Mouse (Mus musculus) brain, embryonic 14.5 days (tissue): ENCODE data around the gene Chst15. TPM values are rescaled to one million over a fixed set of nuclear protein-coding genes. Genes with fewer than 3 reads are reported as not detected.

Experiments used
- DNase-seq: peaks from one replicate; pipeline ENCODE4 v3.0.0-alpha.2; 2011; ENCODE audit warnings: low read depth
- CTCF ChIP-seq: fragments of 200-500 bp; IDR thresholded peaks from 2 replicates; pipeline ENCODE4 v1.5.1; 2012; ENCODE audit warnings: inconsistent platforms, mild to moderate bottlenecking, moderate library complexity, borderline replicate concordance; ENCODE audit not compliant: insufficient read depth, insufficient read length; ENCODE audit errors: extremely low read depth
- POLR2A ChIP-seq: fragments of 200-500 bp; IDR thresholded peaks from 2 replicates; pipeline ENCODE4 v1.6.1; 2012; ENCODE audit warnings: mild to moderate bottlenecking, inconsistent platforms, borderline replicate concordance; ENCODE audit not compliant: poor library complexity, insufficient read depth, insufficient read length, severe bottlenecking; ENCODE audit errors: extremely low read depth
- polyA plus RNA-seq: library from polyadenylated mRNA; depleted of rRNA; stranded (reverse); fragments of >200 nt; gene quantifications from 2 replicates; pipeline ENCODE4 v1.2.3, GENCODE M21; 2012

The Chst15 gene
- polyA plus RNA-seq, 1 experiment = 14.4 TPM

DNA sequence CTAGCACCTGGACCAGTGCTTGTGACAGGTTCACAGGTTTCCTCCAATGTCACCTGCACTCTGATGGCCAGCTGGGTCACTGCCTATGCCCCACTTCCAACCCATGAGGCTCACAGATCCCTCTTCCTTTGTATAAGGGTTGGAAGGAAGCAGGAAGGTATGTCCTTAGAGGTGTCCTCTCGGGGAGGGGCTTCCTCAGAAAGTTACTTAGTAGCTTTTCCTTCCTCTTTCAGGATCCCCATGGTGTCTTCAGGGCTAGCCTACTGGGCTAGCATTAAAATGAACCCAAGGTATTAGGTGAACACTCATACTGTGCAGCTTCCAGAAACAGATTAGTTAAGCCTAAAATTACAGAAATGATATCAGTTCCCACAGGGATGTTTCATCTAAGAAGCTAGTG lies 16.1 kb upstream of the Chst15 start:
- TF ChIP-seq CTCF (no peak), POLR2A (no peak)
- DNase-seq = no peak

DNA sequence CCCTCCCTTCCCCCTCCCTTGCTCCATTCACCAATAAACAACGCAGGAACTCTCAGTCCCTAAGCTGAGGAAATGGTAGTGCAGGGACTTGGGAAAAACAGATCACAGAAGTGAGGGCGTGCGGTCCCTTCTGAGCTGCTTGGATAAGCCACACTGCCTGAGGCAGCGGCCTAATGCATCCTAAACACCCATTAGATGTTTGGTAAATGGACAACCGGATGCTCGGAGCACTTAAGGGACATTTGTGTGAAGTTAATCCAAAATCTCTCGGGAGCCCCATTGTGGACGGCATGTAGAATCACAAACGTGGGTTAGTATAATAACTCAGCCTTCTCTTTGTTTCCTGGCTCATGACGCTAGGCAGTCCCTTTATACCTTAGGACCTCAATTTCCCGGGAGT lies 15.1 kb upstream of the Chst15 start:
- TF ChIP-seq POLR2A = no peak
- TF ChIP-seq CTCF = no peak
- peak; percentile 59 for DNase-seq

DNA sequence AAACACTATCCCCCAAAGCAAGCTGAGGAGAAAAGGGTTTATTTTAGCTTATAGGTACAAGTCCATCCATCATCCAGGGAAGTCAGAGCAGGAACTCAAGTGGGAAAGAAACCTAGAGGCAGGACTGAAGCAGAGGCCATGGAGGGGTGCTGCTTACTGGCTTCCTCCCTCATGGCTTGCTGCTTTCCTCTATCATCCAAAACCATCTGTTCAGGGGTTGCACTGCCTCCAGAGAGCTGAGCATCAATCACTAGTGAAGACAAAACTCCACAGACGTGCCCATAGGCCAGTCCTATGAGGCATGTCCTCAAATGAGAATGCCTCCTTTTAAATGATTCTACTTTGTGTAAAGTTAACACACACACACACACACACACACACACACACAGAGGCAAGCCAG lies 13.2 kb upstream of the Chst15 start:
- no peak for DNase-seq
- TF ChIP-seq CTCF (no peak), POLR2A (no peak)

DNA sequence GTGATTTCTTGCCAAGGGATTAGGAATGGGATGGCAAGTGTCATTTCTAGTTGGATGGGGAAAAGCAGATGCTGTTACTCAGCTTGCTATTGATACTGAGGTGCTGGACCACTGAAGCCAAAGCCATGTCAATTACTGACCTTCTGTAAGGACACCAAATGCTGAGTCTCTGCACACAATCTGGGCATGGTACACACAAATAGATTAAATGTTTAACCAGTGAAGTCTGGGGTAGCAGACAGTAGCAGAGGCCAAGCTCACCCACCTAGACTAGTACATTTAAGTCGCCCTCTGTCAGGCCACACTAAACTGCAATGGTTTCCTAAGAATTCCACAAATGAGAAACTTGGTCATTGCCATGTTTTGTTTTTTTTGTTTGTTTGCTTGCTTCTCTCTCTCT lies 11.6 kb upstream of the Chst15 start:
- TF ChIP-seq POLR2A (no peak), CTCF (no peak)
- no peak for DNase-seq

DNA sequence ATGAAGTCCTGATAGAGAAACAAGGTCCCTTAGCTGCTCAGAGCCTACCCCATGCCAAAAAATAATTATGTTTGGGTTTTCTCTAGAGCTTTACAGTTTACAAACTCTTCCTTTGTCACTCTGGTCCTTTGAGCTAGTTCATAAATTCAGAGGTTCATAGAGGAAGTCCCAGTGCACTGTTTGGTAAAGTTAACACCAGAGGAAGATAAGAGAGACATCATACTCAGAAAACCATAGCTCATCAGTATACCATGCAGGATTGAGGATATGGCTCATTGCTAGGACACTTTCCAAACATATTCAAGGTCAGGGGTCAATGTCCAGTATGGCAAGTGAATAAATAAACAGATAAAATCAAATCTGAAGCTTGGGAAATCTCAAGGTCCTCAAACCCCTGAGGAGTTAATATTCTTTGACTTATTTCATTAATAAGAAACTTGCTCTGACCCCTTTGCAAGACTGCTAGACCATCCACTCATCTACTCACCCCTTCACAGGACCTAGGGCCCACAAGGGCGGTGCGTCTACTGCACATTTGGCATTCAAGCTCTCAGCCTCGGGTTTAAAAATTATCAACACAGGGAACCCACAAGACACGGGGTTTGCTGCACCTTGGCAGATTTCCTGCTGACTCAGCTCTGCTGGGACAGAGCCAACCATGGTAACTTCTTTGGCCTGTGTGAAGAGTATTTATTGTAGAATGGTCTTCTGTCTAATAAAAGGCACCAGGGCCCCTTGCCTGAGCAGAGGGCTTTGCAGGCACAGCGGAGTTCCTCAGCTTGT lies 8.7 kb upstream of the Chst15 start:
- DNase-seq = peak; percentile 56
- TF ChIP-seq CTCF = no peak
- no peak for TF ChIP-seq POLR2A

DNA sequence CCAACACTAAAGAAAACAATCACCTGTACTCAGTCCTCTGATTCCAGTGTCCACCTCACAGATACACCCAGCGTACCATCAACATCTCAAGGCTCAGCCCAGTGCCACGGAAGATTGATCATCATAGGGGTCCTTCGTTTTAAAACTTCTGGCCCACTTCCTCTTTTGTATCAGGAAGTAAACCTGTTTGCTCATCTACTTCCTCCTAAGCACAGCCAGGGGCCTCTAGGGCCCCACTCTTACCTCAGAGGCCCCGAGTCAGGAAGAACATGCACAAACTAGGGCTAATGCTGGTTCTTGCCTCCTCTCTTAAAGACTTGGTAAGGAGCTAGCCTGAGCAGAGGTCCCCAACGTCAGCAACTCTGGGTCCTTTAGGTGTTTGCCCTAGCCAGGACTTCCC lies 6.4 kb upstream of the Chst15 start:
- TF ChIP-seq POLR2A (no peak), CTCF (no peak)
- DNase-seq = no peak

DNA sequence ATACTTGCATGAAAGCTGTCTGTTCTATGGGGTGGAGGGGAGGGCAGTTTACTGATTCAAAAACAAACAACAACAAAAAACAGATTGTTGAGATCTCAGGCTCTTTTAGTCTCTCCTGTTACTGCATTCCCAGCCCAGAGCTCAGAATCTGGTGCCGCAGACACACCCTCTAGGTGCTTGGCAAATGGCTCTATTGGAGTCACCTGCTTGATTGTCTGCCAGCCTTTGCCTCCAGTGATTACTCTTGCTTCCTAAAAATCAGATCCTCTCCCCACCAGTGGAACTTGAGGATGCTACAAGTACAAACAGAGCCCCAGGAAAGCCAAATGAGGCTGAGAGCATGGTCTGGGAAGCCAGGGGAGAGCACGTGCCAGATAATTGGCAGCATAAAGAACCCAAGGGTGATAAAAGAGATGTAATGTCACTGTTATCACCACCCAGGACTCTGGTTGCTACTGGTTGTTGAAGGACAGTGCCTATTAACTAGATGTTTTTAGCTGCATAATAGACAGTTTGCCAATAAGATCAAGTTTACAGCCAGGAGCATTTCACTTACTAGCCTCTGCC lies 4.4 kb upstream of the Chst15 start:
- no peak for DNase-seq
- TF ChIP-seq POLR2A (no peak), CTCF (no peak)

DNA sequence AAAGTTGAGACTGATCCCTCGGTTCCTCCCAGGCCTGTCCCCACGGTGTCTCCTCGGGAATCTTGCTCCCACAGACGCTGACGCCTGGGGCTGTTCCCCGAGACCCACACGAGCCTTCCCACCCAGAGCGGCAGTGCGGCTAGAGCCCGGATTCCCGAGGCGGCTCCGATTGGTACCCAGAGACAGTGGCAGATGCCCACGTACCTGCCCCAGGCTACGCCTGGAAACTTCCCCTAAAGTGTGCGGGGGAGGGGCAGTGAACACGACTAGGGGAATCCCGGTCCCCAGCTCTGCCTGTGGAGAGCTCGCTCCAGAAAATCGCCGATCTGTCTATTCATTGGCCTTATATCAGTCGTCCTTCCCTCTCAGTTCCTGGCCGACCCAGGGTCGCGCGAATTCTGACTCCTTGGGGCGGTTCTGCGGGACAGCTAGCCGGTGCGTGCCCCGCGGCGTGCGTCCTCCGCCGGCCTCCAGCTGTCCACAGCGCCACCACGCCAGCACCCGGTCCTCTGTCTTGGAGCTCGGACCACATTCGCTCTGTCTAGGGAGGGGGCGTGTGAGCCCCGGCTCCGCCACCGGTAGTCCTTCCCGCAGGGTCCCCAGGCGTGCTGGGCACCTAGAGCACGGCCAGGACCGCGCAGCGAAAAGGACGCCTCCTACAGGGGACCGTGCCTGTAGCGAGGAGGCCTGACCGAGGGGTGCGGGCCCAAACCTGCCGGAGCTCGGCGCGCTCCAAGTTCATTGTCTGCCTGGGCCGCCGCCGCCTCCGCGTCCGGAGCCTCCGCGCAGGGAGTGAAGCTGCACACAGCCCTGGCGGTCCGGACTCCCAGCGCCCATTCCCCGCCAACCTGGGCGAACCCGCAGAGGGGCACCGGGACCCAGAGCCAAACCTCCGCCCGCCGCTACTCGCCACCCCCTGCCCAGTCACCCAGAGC lies 660 bp downstream of the Chst15 start:
- TF ChIP-seq CTCF (peak; percentile 18; the same call in 1 of the 2 replicates), POLR2A (no peak; the same call in 1 of the 2 replicates)
- peak; percentile 72 for DNase-seq

DNA sequence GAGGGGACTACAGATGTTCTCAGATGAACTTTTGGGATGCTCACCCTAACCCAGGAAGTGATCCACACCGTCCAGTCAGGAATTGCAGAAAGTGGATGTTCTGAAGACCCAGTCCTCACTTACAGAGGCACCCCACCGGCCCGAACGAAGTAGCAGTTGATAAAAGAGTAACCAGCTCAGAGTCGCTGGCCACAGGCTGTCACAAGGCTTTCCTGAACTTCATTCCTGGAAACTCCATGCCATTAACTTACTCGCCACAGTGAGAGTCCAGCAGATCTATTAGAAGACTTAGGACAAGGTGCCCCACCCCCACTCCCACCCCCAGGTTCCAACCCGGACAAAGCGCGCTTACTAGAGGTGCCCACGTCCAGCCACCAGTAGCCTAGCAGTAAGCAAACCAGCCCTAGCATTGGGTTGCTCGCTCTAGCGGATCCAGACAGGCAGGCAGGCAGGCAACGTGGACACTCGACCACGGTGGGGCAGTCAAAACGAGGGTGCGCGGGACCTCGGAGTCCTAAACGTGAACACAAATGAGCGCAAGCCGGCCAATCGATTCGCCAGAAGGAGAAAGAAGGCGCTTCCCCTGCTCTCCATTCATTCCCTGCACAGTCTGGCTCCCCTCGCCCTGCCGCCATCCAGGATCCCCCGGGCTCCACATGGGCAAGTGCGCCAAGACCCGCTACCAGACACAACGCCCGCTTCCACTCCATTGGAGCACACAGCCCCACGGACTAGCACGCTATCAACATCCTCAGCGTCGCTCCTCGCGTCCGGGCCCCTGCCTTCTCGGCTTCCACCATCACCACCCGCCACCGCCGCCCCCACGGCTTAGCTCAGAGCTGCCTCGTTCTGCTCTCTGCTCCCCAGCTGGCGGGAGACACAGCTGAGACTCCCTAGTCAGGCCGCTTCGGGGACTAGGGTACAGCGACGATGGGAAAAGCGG lies 1.6 kb downstream of the Chst15 start:
- peak; percentile 93 for DNase-seq
- TF ChIP-seq CTCF = peak; percentile 63
- TF ChIP-seq POLR2A = 0 out of 2 replicates have a peak, but pooled peaks have one; percentile 19

DNA sequence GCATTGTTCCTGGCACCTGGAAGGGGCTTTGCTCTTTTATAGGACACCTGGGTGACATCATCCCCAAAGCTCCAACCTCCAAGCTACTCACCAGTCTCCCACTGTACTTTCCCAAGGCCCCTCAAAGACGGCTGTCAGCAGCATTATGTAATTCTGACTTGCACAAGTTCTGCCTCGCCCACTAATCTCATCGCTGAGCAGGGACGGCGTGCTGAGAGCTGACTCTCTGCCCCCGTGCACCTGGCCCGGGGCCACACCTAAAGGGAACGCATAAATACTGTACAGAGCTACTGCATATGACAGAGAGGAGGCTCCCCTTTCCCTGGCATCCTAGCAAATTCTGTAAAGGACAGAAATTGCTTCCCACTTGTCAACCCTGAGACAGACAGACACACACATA lies 4.6 kb downstream of the Chst15 start:
- no peak for DNase-seq
- no peak for TF ChIP-seq CTCF
- TF ChIP-seq POLR2A = no peak
